Mouse (Mus musculus) kidney, adult 2 months (tissue): ENCODE measurements around the gene Gm13762.

Source experiments
- CTCF ChIP-seq: fragments of 200-500 bp; conservative IDR thresholded peaks from 2 replicates; pipeline ENCODE4 v1.5.1; 2011; ENCODE audit warnings: low read depth, mild to moderate bottlenecking, control low read depth, low read length, moderate library complexity, mixed read lengths; ENCODE audit not compliant: insufficient read depth, insufficient read length
- POLR2A ChIP-seq: fragments of 200-500 bp; IDR thresholded peaks from one replicate; pipeline ENCODE4 v1.6.1; 2011; ENCODE audit warnings: low read depth, low read length, control low read depth

GRCm38 (mm10) chr2:89006873-89007272, 26.8 kb upstream of the Gm13762 start, which contains the start of gene Olfr1215:
- TF ChIP-seq POLR2A: no peak
- no peak for TF ChIP-seq CTCF
